Mouse (Mus musculus) pancreas, adult 10 weeks (tissue): ENCODE data around the gene Camkmt. TPM values are rescaled to one million over a fixed set of nuclear protein-coding genes. Genes with fewer than 3 reads are reported as not detected.

Source experiments
- polyA plus RNA-seq: library from polyadenylated mRNA; stranded (reverse); fragments of 350-450 nt; fragmentation: Illumina TruSeq; extraction: RNeasy Lipid Tissue Mini Kit (QIAGEN cat#74804); gene quantifications from one replicate; pipeline ENCODE4 v1.2.3, GENCODE M21; 2015; ENCODE audit warnings: low read depth, low replicate concordance; ENCODE audit not compliant: insufficient read depth

Camkmt gene
- 2.3 TPM for polyA plus RNA-seq

DNA sequence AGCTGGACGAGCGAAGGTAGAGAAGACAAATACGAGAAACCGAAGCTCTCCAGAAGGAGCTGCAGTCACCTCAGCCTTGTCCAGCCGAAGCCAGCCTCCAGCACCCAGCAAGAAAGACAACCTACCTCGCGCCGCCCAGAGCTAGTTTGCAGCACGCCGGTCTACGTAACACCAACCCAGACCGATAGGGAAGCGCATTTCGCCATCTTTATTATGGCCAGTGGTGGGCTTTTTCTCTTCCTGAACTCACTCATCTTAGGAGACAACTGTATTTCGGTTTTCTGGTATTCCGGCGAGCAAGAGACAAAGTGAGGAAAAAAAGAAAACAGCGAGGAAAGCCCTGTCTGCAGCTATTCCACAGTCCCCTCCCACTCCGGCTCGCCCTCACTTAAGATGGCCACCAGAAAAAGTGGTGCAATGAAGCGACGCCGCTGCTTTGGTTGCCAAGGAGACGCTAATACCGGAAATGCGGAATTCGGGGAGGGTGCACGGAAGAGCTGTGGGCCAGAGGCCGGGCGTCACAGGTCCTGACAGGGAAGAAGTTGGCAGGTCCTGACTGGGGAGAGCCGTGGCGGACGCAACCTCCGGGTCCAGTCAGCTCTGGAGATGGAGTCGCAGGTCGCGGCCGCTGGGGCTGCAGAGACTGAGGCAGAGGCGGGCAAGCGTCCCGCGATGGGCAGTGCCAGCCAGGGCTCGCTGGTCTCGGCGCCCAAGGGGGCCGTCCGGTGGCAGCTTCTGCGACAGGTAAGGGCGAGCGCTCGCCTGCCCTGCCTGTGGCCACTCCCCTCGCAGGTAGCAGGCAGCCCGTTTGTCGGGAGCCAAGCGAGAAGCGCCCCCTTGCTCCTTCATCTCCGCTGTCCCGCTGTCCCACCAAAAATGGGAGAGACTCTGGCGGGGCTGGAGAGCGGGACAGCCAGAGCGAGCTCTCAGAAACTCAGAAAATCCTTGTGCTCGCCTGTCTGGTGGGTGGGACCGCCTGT, at the start of gene Camkmt, which contains the start of gene Prepl:
Gene Camkmt (plus strand): TSS at position 433 of the 980 bp plus-strand sequence.
Gene Prepl (minus strand): TSS at position 122 of the 980 bp plus-strand sequence.

Other genes with a start within 250 kb of the Camkmt start
- gene Ppm1b, start 133.8 kb upstream of the Camkmt start, polyA plus RNA-seq, result 12.4 TPM
- 1.4 TPM for gene Slc3a1, start 62.2 kb upstream of the Camkmt start, polyA plus RNA-seq
- 10.6 TPM for gene Prepl, start 311 bp upstream of the Camkmt start, polyA plus RNA-seq